Mouse (Mus musculus) stomach, embryonic 14.5 days (tissue): ENCODE data around the gene Tsc22d3. TPM values are rescaled to one million over a fixed set of nuclear protein-coding genes. Genes with fewer than 3 reads are reported as not detected.
"Not testable (repeated sequence)": the region's sequence is repeated elsewhere in the genome, so short reads cannot be mapped to it uniquely, and the experiment has no call there.

Experiments
- ATAC-seq: fragments of 200-750 bp; cut with Nextera tagmentation; 2 replicates; pipeline ENCODE4 v1.8.0; 2017; ENCODE audit warnings: low read depth, moderate TSS enrichment; ENCODE audit not compliant: insufficient number of reproducible peaks, insufficient read depth, low FRiP score
- H3K27ac ChIP-seq: fragments of 300-500 bp; sonication (generic); 2 replicates; pipeline ENCODE4 v1.5.1; 2014; ENCODE audit warnings: mild to moderate bottlenecking, low read length, moderate library complexity, mixed read lengths
- H3K27me3 ChIP-seq: fragments of 300-500 bp; sonication (generic); 2 replicates; pipeline ENCODE4 v1.6.1; 2014; ENCODE audit warnings: low read length, control low read depth, mixed read lengths; ENCODE audit not compliant: control insufficient read depth, insufficient read depth
- H3K36me3 ChIP-seq: fragments of 300-500 bp; sonication (generic); 2 replicates; pipeline ENCODE4 v1.6.1; 2014; ENCODE audit warnings: mild to moderate bottlenecking, control low read depth, low read length, moderate library complexity, mixed read lengths; ENCODE audit not compliant: control insufficient read depth, insufficient read depth
- H3K4me1 ChIP-seq: fragments of 300-500 bp; sonication (generic); 2 replicates; pipeline ENCODE4 v1.6.1; 2014; ENCODE audit warnings: low read length, control low read depth, mixed read lengths; ENCODE audit not compliant: control insufficient read depth, insufficient read depth
- H3K4me2 ChIP-seq: fragments of 300-500 bp; sonication (generic); replicated peaks from 2 replicates; pipeline ENCODE4 v1.6.1; 2014; ENCODE audit warnings: low read depth, low read length, control low read depth
- H3K4me3 ChIP-seq: fragments of 300-500 bp; sonication (generic); 2 replicates; pipeline ENCODE4 v1.5.1; 2014; ENCODE audit warnings: low read depth, low read length, control low read depth
- H3K9ac ChIP-seq: fragments of 300-500 bp; sonication (generic); replicated peaks from 2 replicates; pipeline ENCODE4 v1.6.1; 2014; ENCODE audit warnings: low read depth, mild to moderate bottlenecking, control low read depth, low read length, moderate library complexity, mixed read lengths
- H3K9me3 ChIP-seq: fragments of 300-500 bp; sonication (generic); 2 replicates; pipeline ENCODE4 v1.6.1; 2016; ENCODE audit warnings: low read depth, low read length, control low read depth; ENCODE audit not compliant: control insufficient read depth
- WGBS: fragments of 180-500 bp; shearing (Covaris S2); extraction: QIAGEN DNeasy Blood & Tissue Kit; methylation state at CpG from one replicate; pipeline ENCODE4 v1.1.7; 2014; 5-methylcytosine and 5-hydroxymethylcytosine counted together
- polyA plus RNA-seq: library from polyadenylated mRNA; unstranded; fragments of >200 nt; fragmentation: Nextera tagmentation; extraction: Ambion mirVana; gene quantifications from 2 replicates; pipeline ENCODE4 v1.2.1, GENCODE M21; 2014

Gene Tsc22d3
- polyA plus RNA-seq, 1 experiment from 2014 or later, result 77.9 TPM

DNA sequence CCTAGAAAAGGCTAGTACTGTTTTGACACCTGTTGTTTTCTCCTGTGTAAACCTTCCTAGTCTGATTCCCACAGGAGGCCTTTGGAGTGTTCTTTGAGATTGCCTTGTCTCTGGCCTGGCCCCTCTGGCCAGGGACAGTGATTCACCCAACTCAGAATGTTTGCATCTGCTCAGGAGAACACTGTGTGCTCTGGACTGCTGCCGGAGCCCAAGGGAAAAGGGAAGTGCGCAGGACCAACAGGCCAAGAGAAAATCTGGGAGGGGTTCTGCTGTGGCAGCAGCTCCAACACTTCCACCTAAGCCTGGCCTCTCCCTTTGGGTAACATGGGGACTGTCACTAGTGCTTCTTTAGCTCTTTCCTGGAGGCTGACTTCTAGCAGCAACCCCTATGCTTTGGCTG is 87.1 kb downstream of the Tsc22d3 start:
- 94% methylated on average over 2 of the region's 2 CpGs for WGBS
- no peaks in the 10 kb centered on the region; the same call in 1 of the 2 replicates for H3K4me1 ChIP-seq
- H3K9ac ChIP-seq, result no peak overlapping the region
- H3K9me3 ChIP-seq, result no peaks in the 10 kb centered on the region
- no peak overlapping the region for H3K4me2 ChIP-seq
- no peaks in the 10 kb centered on the region for H3K36me3 ChIP-seq
- no peak overlapping the region for H3K4me3 ChIP-seq
- H3K27ac ChIP-seq, result no peak overlapping the region
- H3K27me3 ChIP-seq, result no peaks in the 10 kb centered on the region
- no peak for ATAC-seq

GRCm38 (mm10) chrX:140511687-140512651 is 88.5 kb downstream of the Tsc22d3 start:
- Histone ChIP-seq H3K9me3 (no peaks in the 10 kb centered on the region), H3K4me2 (no peak overlapping the region), H3K27ac (no peak overlapping the region), H3K4me3 (no peak overlapping the region), H3K4me1 (no peaks in the 10 kb centered on the region; the same call in 1 of the 2 replicates), H3K36me3 (no peaks in the 10 kb centered on the region), H3K27me3 (no peaks in the 10 kb centered on the region), H3K9ac (no peak overlapping the region)
- 50% methylated on average over 7 of the region's 7 CpGs for WGBS
- ATAC-seq, result no peak

DNA sequence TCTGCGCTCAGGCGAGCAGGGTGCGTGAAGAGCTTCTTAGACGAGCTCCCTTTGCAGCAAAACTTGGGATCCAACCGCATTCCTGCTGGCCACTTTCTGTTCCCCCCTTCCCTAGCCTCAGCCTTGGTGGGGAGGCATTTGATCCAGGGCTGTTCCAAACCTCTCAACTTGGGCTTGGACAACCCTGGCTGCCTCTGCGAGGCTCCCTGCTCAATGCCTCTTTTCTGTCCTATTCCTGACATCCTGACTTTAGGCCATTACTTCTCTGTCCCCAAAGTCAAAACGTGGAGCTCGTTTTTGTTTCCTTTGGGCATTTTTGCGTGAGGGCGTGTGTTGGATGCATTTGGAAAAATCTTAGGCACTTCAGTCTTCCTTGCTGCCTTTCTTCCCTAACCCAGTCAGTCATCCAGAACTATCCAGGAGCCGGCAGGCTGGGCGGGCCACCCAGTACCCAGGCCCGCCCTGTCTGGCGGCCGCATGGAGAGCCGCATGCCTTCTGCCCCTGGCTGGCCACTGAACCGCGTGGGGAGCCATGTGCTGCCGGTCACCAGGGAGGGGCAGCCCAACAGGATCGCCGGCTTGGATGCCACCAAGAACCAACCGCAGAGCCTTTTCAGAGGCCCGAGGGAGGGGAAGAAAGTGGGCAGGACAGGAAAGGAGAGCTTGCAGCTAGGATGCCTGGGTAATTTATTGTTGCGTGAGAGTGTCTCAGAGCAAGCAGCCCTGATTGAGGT is 89.6 kb downstream of the Tsc22d3 start:
- WGBS, result 38% methylated on average over 24 of the region's 24 CpGs
- Histone ChIP-seq H3K4me1 (no peaks in the 10 kb centered on the region; the same call in 1 of the 2 replicates), H3K27ac (no peak overlapping the region), H3K4me2 (peak overlapping the region; percentile 23), H3K9me3 (no peaks in the 10 kb centered on the region), H3K36me3 (no peaks in the 10 kb centered on the region), H3K27me3 (no peaks in the 10 kb centered on the region), H3K9ac (no peak overlapping the region), H3K4me3 (no peak overlapping the region)
- peak; percentile 67; the same call in 1 of the 2 replicates for ATAC-seq

- no peak overlapping the region for H3K4me3 ChIP-seq
- H3K9ac ChIP-seq, result no peak overlapping the region
- H3K36me3 ChIP-seq, result no peaks in the 10 kb centered on the region
- H3K4me1 ChIP-seq, result no peaks in the 10 kb centered on the region; the same call in 1 of the 2 replicates
- H3K9me3 ChIP-seq, result no peaks in the 10 kb centered on the region
- H3K4me2 ChIP-seq, result no peak overlapping the region
- no peaks in the 10 kb centered on the region for H3K27me3 ChIP-seq
- ATAC-seq, result no peak
- H3K27ac ChIP-seq, result no peak overlapping the region
- WGBS, result 66% methylated on average over 6 of the region's 6 CpGs
These were observed 90.6 kb downstream of the Tsc22d3 start for GRCm38 (mm10) chrX:140509817-140510216.

DNA sequence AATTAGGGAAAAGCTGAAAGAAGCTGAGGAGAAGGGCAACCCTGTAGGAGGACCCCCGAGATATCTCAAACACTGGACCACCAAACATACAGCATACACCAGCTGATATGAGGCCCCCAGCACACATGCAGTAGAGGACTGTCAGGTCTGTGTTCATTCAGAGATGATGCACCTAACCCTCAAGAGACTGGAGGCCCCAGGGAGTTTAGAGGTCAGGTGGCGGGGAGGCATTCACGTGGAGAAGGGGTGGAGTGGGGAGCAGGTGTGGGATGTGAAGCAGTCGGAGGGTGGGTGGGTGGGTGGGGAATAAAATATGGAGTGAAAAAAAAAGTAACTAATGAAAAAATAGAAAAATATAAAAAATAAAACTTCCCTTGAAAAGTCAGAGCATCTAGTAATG is 91.7 kb downstream of the Tsc22d3 start:
- not testable (repeated sequence) for H3K9me3 ChIP-seq, H3K9ac ChIP-seq, H3K4me1 ChIP-seq, H3K4me3 ChIP-seq, H3K27me3 ChIP-seq, ATAC-seq, H3K27ac ChIP-seq, H3K36me3 ChIP-seq, H3K4me2 ChIP-seq
- 77% methylated on average over 4 of the region's 4 CpGs for WGBS

- no peaks in the 10 kb centered on the region for H3K27me3 ChIP-seq
- no peak for ATAC-seq
- WGBS, result 76% methylated on average over 1 of the region's 1 CpGs
These were observed 93.1 kb downstream of the Tsc22d3 start for GRCm38 (mm10) chrX:140507377-140507776.

GRCm38 (mm10) chrX:140506436-140507180 is 93.9 kb downstream of the Tsc22d3 start:
- H3K27ac ChIP-seq, result no peak overlapping the region
- no peak overlapping the region for H3K4me3 ChIP-seq
- H3K4me2 ChIP-seq, result no peak overlapping the region
- H3K9me3 ChIP-seq, result no peaks in the 10 kb centered on the region
- H3K4me1 ChIP-seq, result no peaks in the 10 kb centered on the region; the same call in 1 of the 2 replicates
- WGBS, result 81% methylated on average over 6 of the region's 6 CpGs
- no peaks in the 10 kb centered on the region for H3K36me3 ChIP-seq
- ATAC-seq, result no peak
- H3K9ac ChIP-seq, result no peak overlapping the region
- H3K27me3 ChIP-seq, result no peaks in the 10 kb centered on the region

More at GRCm38 (mm10) chrX:140507377-140507776, 93.1 kb downstream of the Tsc22d3 start:
- no peak overlapping the region for H3K9ac ChIP-seq
- H3K4me2 ChIP-seq, result no peak overlapping the region
- H3K4me1 ChIP-seq, result no peaks in the 10 kb centered on the region; the same call in 1 of the 2 replicates
- no peak overlapping the region for H3K4me3 ChIP-seq
- H3K27ac ChIP-seq, result no peak overlapping the region
- H3K36me3 ChIP-seq, result no peaks in the 10 kb centered on the region
- H3K9me3 ChIP-seq, result no peaks in the 10 kb centered on the region
